Mouse (Mus musculus): ENCODE measurements around the gene S100a5. TPM values are rescaled to one million over a fixed set of nuclear protein-coding genes. Genes with fewer than 3 reads are reported as not detected.

Gene S100a5
- total RNA-seq (2021) = not detected

DNA sequence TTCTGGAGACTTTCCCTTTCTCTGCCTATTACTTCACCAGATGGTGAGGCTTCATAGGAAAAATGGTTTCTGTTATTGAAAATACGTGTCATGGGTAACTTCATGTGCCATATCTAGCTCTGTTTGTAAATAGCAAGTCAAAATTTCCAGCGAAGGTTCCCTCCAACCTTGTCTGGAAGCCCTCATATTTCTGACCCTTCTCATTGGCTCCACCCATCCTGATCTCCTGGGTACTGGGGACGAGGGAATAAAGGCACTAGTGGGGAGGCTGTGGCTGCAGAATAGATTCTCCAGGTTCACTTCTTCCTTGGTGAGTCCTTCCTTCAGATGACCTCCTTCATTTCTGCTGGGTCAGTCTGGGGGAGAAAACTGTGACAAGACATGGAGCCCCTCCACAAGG, at the start of gene S100a5:
Gene S100a5 (plus strand): TSS at position 301 of the 400 bp plus-strand sequence.
- DNase-seq = no peak

DNA sequence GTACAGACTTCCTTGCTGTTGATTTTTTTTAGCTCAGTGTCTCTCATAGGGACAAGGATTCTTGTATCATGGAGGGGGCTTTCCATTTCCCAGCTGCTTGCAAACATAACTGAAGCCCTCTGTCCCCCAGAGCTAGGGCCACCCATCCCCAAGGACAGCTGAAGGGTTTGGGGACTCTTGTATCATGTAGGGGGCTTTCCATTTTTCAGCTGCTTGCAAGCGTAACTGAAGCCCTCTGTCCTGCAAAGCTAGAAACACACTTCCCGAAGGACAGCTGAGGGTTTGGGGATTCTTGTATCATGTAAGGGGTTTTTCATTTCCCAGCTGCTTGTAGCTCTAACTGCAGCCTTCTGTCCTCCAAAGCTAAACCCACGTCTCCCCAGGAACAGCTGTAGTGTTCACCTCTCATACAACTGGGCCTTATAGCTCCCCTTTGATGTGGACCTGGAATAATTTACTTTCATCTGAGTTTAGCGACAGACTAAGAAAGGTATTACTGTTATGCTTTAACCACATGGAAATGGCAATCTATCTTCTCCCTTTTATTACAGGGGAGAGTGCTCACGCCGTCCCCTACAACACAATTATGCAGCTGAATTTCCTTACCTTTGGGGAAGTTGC, 48.2 kb upstream of the S100a5 start, which contains the start of gene S100a3:
Gene S100a3 (plus strand): TSS at position 571 of the 621 bp plus-strand sequence.
- no peak for DNase-seq

DNA sequence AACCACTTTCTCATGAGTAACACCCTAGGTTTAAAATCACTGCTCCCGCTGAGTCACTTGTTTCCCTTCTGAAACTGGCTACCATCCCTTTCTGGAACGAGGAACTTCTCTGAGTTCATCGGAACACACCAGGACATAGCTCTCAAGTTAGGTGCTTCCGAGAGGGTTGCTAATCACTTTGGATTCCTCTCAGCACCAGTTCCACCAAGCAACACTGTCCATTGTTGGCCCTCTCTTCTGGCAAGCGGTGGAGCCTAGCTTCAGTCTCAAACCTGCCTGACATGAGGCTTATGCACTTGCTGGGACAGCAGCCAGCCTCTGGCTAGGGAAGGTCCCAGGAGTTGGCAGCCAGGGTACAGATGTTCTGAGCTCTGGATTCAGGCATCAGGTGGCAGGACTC, 33.6 kb upstream of the S100a5 start:
- no peak for DNase-seq

DNA sequence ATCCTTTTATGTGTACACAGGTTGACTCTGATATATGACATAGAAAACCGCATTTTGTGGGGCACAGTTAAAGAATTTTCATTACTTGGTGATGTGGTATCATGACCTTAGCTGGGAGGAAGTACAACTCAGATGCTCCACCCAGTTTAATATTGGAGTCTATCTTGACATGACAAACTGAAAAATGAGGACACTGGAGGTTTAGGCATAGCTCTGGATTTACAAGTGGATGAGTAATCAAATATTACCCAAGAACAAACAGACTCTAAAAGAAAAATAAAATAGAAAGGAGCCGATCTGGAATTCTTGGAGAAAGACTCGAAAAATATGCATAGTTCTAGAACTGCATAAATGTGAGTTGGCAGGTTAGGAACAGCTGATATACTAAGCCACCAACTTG, 33.0 kb upstream of the S100a5 start:
- DNase-seq = no peak

DNA sequence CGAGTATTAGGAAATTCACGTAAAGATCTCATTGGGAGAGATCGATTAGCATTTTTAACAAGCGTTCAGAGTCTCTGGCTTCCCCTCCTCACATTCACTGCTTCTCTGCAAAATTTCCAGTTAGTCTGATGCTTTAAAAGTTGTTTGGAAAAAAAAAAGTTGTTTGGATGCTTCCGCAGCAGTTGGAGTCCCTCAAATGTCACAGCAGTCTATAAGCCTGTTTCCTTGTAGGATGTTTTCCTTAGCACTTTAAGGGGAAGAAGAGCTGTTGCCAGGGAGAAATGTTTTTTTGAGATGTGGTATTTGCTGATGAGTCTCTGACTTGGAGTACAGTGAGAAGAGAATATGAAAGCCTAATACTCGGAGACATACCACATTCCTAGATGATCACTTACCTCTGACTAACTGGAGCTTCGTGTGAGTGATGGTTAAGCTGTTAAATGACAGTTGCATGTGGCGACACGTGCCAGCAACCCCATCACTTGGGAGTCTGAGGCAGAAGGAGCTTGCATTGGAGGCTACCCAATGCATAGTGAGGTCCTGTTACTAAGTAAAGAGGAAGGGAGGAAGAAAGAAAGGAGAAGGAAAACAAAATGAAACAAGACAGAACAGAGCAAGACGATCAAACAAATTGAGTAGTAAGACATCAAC, 31.8 kb upstream of the S100a5 start:
- no peak for DNase-seq

- no peak for DNase-seq
Observed at GRCm38 (mm10) chr3:90579433-90579832, 28.9 kb upstream of the S100a5 start.

DNA sequence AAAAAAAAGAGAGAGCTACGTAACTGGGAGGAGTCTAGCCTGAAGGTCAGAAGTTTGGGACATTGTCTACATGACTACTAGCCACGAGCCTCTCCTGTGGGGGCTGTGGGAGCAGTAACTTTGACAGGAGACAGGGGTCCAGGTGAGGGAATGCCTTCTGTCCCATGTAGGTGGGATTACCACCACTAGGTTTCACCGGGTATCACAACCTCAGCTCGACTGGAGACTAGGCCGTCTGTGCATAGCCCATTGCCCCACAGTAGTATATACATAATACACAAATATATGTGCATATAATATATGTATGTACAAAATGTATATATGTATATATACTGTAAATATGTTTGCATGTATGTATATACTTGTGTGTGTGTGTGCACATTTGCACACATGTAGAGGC, 27.2 kb upstream of the S100a5 start:
- no peak for DNase-seq

DNA sequence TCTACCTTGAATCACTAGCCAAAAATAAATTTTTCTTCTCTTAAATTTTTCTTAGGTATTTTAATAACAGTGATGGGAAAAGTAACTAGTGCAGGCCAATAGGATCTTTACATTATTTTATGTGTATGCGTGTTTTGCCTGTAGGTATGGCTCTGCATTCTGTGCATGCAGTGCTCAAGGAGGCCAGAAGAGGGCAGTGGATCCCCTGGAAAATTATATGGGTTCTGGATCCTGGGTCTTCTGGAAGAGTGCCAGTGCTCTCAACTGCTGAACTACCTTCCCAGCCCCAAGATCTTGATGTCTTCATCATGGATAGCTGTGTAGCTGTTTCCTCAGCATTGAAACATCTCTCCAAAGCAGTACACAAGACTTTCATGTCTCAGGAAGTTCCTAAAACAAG, 26.2 kb upstream of the S100a5 start:
- DNase-seq = no peak

GRCm38 (mm10) chr3:90582556-90582955, 25.8 kb upstream of the S100a5 start:
- DNase-seq = no peak

DNA sequence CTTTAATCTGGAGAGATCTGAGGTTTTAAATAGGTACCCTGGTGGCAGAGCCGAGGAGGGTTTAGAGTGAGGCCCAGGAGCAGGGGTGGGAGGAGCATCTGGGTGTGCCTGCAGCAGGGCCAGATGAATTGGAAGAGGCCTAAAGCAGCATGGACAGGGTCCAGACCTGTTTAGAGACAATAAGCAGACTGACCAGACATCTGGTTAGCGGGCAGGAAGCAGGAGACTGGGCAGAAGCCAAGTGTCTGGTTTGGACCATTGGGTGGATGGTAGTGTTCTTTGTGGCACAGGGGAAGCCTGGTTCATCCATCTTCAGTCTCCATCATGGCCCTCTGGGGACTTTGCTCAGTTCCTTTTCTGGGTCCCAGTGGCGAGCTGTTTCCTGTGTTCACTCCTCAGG, 24.4 kb upstream of the S100a5 start:
- DNase-seq = no peak

DNA sequence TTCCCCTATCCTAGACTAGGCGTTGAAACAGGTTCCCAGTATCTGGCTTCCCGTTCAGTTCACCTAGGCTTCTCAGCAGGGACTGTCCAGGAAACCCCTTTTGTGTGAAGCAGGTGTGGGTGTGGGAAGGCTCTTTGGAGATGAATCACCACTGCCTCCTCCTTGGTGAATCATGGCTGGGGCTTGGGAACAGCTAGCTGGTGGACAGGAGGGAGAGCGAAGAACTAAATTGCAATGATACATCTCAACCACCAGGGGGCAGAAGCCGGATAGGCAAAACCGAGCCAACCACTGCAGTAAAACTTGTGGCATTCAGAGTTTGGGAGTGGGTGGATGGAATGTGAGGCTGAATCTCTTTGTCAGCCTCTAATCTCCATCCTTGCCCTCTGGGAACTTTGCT, 22.7 kb upstream of the S100a5 start:
- peak; percentile 60 to 73 for DNase-seq

DNA sequence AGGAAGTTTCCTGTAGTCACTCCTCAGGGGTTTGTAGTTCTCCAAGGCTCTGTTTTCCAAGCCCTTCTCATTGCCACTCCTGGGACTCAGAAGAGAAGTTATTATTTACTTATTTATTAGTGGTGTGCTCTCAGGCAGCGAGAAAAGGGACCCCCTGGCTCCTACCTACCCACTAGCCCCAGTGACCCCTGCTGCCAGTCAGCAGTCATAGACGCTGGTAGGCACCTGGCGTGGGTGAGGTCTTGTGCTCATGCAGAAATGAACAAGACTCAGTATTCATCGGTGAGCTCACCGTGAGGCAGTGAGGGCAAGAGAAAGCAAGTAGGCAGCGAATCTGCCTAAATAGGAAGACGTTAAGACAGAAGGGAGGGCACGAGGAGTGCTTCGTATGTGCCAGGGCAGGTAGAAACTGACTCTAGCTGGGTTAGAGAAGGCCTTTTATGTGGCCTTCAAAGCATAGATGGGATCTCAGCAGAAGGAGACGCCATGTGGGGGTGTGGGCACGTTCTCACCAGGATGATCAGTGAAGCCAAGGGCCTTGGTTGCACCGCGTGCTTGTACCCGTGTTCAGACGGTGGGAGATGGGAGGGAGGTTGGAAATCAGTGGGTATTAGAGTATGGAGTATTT, 22.2 kb upstream of the S100a5 start:
- DNase-seq = no peak

GRCm38 (mm10) chr3:90586906-90587305, 21.4 kb upstream of the S100a5 start:
- DNase-seq = no peak

DNA sequence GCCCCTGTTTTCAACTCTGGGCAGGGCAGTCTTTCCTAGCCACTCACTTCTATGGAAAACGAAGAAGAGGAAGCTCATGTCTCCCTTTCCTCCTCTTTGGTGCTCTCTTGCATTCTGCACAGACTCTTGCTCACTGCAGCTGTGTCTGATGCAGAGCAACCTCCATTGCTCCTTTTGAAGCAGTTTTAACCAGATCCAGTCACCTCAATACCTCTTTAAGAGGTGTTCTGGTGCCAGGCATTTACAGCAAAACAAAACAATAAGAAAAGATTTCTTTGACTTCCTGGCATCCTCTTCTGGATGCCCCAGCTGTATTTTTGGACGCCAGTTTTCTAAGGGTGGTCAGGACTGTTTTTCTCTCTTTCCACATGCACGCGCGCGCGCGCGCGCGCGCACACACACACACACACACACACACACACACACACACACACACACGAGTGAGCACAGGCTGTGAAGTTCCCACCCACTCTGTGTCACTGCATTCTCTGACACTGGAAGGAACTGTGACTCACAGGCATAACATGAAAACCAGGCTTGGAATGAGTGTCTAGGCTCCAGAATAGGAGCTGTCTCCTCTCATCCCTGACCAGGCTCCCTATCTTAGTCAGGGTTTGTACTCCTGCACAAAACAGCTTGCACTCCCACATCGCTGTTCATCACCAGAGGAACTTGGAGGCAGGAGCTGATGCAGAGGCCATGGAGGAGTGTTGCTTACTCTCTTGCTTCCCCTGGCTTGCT, 20.8 kb upstream of the S100a5 start:
- no peak for DNase-seq

GRCm38 (mm10) chr3:90589390-90589789, 18.9 kb upstream of the S100a5 start:
- DNase-seq = no peak

- DNase-seq = no peak
Observed at GRCm38 (mm10) chr3:90589947-90590346, 18.4 kb upstream of the S100a5 start, which contains the start of gene S100a2. S100a2 (plus strand) TSS chr3:90590247.

DNA sequence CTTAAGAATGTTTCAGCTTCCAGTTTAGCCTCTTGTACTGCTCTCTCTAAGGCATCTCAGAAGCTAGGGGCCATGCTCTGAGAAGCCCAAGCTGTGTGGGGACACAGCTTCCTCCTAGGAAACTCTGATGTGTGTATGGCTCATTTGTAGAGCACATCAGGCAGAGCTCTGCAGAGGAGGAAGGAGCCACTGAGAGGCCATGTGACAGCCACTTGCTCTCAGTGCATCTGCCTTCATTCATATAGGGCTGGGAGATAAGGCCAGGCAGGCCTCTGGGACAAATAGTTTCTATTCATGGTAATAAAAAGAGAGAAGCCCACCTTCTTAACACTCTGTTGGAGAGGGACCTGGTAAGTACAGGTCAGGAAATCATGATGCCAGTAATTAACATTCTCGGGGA, 13.9 kb upstream of the S100a5 start:
- no peak for DNase-seq

GRCm38 (mm10) chr3:90595556-90595955, 12.8 kb upstream of the S100a5 start:
- DNase-seq = no peak

- no peak for DNase-seq
Observed at GRCm38 (mm10) chr3:90596810-90597209, 11.5 kb upstream of the S100a5 start.

GRCm38 (mm10) chr3:90597736-90598135, 10.6 kb upstream of the S100a5 start:
- no peak for DNase-seq

GRCm38 (mm10) chr3:90598212-90598611, 10.1 kb upstream of the S100a5 start:
- no peak for DNase-seq

DNA sequence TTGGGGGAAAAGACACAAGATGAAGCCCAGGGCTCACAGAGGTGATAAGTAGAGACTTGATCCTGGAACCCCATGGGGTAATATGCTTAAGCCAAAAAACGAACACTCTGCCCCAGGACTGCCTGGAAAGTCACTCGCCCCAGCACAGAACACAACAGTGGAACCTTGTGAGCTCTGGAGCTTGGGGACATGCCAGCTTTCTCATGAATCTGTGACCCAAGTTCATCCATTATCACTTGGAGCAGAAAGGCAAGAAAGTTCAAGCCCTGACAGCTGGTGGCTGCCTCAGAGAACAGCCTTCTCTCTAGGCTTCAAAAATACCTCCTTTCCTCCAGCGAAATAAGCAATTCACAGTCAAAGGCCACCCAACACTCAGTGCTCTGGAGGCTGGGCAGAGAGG, 8.9 kb upstream of the S100a5 start:
- DNase-seq = no peak

DNA sequence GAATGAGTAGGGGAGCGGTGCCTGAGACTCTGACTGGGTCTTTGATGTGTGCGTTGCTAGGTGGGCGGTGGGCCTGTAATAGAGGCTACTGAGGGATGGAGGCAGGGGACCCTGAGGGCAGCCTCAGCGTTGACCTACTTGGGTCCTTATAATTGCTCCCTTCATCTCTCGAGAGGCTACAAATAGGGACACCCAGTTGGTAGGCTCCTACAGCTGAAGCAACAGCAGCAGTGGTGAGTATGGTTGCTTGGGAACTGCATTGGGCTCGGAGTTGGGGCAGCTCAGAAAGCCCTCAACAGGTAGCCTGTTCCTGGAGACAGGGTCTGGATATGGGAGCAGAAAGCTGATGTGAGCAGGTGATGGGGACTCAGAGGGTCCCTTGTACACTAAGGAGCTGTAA, 8.3 kb upstream of the S100a5 start:
- DNase-seq = no peak
